Mouse (Mus musculus): ENCODE results near the gene Arhgef39. TPM values are rescaled to one million over a fixed set of nuclear protein-coding genes. Genes with fewer than 3 reads are reported as not detected.
A peak's percentile ranks its signal among the peaks of the same experiment; 100 is the strongest.
"Not testable (repeated sequence)": the region's sequence is repeated elsewhere in the genome, so short reads cannot be mapped to it uniquely, and the experiment has no call there.

The Arhgef39 gene
- total RNA-seq, 2 experiments from 2014 or later: 0.37 to 0.96 TPM

GRCm38 (mm10) chr4:43485666-43486065 is 13.8 kb downstream of the Arhgef39 start:
- intact Hi-C loops (cut with DNase I); DNase-seq (ENCODE audit: low spot score in 2 of 2): not testable (repeated sequence)

GRCm38 (mm10) chr4:43483535-43484091 is 15.9 kb downstream of the Arhgef39 start, which contains the start of gene Sit1:
Gene Sit1, minus strand, starts transcription at chr4:43483734.
- DNase-seq (ENCODE audit: low spot score in 2 of 2): no peak
- intact Hi-C loops (cut with DNase I): no loop called here

GRCm38 (mm10) chr4:43482591-43482990 is 16.9 kb downstream of the Arhgef39 start:
- intact Hi-C loops (cut with DNase I): no loop called here

DNA sequence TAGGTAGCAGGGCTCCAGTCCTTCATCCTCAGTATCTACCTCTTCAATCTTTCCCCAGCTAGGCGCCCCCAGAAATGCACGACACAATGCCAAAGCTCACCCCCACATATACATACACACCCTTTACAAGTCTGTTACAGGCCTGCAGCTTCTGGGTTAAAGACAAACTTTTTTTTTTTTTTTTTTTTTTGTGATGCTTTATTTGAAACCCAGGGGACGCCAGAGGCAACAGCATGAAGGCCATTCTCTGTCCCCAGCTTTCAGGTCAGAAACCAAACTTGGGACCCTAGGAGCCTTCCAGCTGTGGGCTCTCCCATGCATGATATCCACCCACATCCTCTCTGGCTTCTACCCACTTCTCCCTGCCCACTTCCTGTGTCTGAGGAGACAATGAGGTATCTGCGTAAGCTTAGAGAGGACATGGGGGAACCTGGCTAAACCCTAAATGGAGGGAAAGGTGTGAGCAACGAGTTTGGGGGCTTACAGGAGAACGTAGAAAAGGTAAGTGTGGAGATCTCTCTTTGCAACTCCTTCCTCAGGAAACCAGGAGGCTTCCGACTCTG is 17.5 kb downstream of the Arhgef39 start:
- no peak for DNase-seq (ENCODE audit: low spot score in 2 of 2)
- intact Hi-C loops (cut with DNase I): no loop called here

More at GRCm38 (mm10) chr4:43482591-43482990, 16.9 kb downstream of the Arhgef39 start:
- no peak for DNase-seq (ENCODE audit: low spot score in 2 of 2)

DNA sequence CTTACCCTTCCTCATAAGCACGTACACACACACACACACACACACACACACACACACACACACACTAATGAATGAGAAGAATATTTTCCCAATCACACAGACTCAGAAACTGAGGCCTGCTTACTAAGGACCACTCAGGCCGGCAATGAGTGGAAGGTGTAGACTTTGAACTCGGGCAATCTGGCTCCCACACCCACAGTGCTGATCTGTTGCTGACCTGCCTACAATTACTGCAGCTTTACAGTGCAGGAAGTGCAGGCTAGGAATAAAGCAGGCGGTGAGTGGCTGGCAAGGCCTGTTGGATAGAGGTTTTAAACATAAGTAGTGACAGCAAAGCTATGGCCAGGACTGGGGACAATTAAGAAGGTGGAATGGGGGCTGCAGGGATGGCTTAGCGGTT is 18.5 kb downstream of the Arhgef39 start:
- intact Hi-C loops (cut with DNase I): no loop called here
- DNase-seq (ENCODE audit: low spot score in 2 of 2): no peak

GRCm38 (mm10) chr4:43478906-43479832 is 20.3 kb downstream of the Arhgef39 start:
- peak in 1 of 2 experiments; percentile 36 for DNase-seq (ENCODE audit: low spot score in 2 of 2)
- intact Hi-C loops (cut with DNase I): loop anchor here (1.0 kb wide), 1 partner anchor 37 kb away; no protein-coding TSS in a partner anchor

DNA sequence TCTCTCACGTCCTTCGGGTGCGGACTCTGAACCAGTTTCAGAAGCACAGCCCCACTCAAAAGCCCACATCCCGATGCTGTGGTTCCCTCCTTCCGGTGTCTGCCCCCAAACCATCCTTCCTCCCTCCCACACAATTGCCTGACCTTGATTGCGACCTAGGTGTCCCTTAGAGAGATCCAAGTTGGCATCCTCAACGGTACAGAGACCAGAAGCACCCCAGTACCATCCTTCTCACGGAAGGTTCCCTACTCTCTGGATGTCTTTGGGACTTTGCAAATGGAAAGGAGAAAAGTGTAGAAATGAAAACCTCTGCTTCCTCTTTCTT is 21.0 kb downstream of the Arhgef39 start:
- intact Hi-C loops (cut with DNase I): loop anchor here (1.0 kb wide), 1 partner anchor 36 kb away; no protein-coding TSS in a partner anchor
- DNase-seq (ENCODE audit: low spot score in 2 of 2): no peak

GRCm38 (mm10) chr4:43477857-43478533 is 21.5 kb downstream of the Arhgef39 start:
- peak; percentile 81 to 91 for DNase-seq (ENCODE audit: low spot score in 2 of 2)
- intact Hi-C loops (cut with DNase I): loop anchor here (1.0 kb wide), 1 partner anchor 36 kb away; no protein-coding TSS in a partner anchor

GRCm38 (mm10) chr4:43476604-43477003 is 22.9 kb downstream of the Arhgef39 start:
- DNase-seq (ENCODE audit: low spot score in 2 of 2): no peak
- intact Hi-C loops (cut with DNase I): no loop called here

GRCm38 (mm10) chr4:43473636-43474035 is 25.9 kb downstream of the Arhgef39 start:
- no peak for DNase-seq (ENCODE audit: low spot score in 2 of 2)
- intact Hi-C loops (cut with DNase I): no loop called here

- intact Hi-C loops (cut with DNase I): no loop called here
- no peak for DNase-seq (ENCODE audit: low spot score in 2 of 2)
These were observed 29.2 kb downstream of the Arhgef39 start for GRCm38 (mm10) chr4:43470301-43470700.

- intact Hi-C loops (cut with DNase I): no loop called here
- no peak for DNase-seq (ENCODE audit: low spot score in 2 of 2)
These were observed 32.6 kb downstream of the Arhgef39 start for GRCm38 (mm10) chr4:43466872-43467271.

GRCm38 (mm10) chr4:43465935-43466334 is 33.6 kb downstream of the Arhgef39 start:
- intact Hi-C loops (cut with DNase I): no loop called here
- DNase-seq (ENCODE audit: low spot score in 2 of 2): no peak

DNA sequence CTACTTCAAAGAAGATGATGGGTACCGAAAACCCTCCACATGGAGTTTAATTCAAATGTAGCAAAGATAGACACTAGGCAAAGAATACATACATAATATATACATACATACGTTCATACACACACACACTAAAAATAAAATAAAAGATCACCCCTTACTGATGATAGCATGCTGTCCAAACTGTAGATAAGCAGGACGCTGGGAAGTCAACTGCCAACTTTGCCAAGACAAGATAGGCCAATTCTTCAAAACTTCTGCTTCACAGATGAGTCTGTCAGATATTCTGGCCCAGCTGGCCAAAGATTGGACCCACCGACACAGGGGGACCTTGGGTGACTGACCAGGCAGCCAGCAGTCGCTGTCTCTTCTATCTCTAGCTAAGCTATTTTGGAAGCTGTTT is 36.4 kb downstream of the Arhgef39 start:
- intact Hi-C loops (cut with DNase I): no loop called here

DNA sequence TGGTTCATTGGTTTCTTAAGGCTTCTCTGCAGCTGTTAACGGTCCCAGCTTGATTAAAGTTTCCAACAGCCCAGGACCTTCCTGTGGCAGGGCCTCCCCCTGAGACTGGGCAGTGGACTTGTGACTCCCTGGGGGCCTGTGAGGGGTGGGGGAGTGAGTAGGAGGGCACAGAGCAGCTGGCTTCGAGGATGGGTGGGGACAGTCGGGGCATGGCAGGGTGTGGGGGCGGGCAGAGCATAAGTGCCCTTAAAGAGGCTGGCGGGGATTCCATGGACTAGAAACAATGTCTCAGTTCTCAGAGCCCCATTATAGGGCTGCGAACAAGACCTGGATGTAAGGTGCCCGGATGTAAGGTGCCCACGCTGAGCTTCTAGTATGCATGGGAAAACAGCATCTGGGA is 42.4 kb downstream of the Arhgef39 start:
- intact Hi-C loops (cut with DNase I): no loop called here

More for the DNA sequence above, 36.4 kb downstream of the Arhgef39 start:
- DNase-seq (ENCODE audit: low spot score in 2 of 2): no peak

DNA sequence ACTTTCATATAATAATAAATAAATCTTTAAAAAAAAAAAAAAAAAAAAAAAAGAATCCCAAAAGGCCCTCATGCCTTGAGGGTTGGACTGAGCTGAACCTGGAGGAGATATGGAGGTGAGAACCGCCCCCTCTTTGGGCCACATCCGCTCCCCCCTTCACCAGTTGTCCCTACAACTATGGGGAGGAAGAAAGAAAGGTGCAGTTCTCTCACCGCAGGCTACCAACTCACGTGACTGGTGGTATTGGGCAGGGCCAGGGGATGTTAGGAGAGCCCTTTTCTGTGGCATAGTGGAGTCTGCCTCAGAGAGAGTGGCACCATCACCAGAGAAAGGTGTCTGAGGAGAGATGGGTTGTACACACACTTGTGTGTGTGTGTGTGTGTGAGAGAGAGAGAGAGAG is 43.0 kb downstream of the Arhgef39 start:
- DNase-seq (ENCODE audit: low spot score in 2 of 2): no peak
- intact Hi-C loops (cut with DNase I): no loop called here

More for the DNA sequence above, 42.4 kb downstream of the Arhgef39 start:
- no peak for DNase-seq (ENCODE audit: low spot score in 2 of 2)

DNA sequence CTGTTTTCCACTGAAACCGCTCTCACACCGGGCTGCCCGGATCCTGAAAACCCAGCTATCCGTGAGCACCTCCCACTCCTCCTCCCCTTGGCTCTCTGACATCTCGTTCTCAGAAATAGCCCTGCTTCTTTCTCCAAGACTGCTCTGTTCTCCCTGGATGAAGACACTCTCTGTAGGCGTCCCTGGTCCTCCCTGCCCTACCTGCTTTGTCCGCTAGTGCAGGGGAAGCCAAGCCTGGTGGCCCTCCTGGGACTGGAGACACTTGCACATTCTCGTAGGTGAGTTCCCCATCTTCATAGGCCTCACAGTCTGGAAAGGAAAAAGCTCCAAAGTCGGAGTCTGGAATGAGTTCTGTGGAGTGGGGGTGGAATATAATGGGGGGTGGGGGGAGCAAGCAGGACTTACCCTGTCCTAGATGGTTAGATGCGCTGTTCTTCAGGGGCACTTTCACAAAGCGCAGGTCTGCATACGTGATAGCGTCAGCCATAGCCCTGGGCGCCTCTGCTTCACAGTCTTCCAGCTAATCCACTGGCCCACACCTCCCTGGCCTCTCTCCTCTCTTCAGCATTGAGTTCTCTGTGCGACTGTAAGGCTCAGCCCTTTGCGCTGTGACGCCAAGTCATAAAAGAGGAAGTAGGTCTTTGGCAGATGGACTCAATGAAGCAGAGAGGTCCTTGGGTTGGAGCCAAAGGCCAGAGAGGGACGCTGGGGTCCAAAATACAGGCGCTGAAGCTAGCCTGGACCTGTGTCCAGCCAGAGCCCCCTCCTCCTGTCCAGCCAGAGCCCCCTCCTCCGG is 45.3 kb downstream of the Arhgef39 start, which contains the start of gene Cd72:
Gene Cd72, minus strand, starts transcription at position 588 of the 796 bp plus-strand sequence.
- DNase-seq (ENCODE audit: low spot score in 2 of 2): peak in 1 of 2 experiments; percentile 43
- intact Hi-C loops (cut with DNase I): no loop called here

GRCm38 (mm10) chr4:43453413-43453812 is 46.1 kb downstream of the Arhgef39 start:
- DNase-seq (ENCODE audit: low spot score in 2 of 2): no peak
- intact Hi-C loops (cut with DNase I): no loop called here

DNA sequence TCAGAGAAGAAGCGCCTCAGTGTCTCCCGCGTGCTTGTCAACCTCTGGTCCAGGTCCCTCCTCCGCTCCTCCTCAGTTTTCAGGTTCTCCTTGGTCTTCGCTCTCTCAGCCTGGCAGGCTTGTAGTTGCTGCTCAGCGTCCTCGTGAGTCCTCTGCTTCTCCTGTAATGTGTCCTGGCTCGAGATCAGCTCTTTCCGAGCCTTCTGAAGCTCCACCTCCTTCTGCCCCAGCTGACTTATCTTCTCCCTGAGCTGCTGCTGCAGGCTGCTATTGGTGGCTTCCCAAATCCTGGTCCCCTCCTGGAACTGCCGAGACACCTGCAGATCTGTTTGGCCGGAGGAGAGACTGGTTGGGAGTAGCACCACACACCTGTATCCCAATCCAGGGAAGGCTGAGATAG is 47.2 kb downstream of the Arhgef39 start:
- intact Hi-C loops (cut with DNase I): no loop called here

More for the DNA sequence above, 47.2 kb downstream of the Arhgef39 start:
- no peak for DNase-seq (ENCODE audit: low spot score in 2 of 2)
